8 mouse cellular contexts compared by ENCODE assay signal in the genomic region with DNA sequence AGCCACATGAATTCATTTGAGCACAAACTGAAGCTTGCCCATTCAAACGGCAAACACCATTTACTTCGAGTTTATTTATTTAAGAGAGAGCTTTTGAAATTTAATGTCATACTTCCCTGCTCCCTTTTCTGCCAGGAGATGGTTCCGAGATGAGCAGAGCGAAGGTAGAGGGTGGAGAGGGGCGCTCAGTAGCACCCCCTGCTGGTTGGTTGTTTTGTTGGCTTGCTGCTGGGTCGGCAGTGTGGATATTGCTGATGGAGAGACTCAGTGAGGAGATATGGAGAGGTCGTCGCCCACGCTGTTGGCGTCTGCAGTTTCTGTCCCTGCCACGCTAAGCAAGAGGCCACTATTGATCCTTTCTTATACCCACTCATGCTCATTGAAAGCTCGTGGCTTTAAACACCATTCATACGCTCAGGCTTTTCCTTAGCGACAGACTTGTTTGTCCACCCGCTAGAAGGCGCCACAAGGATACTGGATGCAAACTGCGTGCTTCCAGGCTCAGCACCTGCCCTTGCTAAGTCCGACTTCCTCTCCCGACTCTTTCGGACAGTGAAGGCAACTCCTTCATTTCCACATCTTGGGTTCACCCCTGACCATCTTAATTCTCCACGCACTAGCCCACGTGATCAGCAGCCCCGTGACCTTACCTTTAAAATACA.
DNase-seq lines count a peak whose midpoint lies in the region; ATAC-seq and TF ChIP-seq lines count a peak whose summit lies in the region.

No protein-coding gene starts in this region.

- no peak overlapping the region; the same call in 1 of the 2 replicates for H3K9ac ChIP-seq in embryonic facial prominence, embryonic 11.5 days (replicated peaks; ENCODE audit: low read length)
- H3K9ac ChIP-seq in limb, embryonic 12.5 days (replicated peaks), result no peak overlapping the region; the same call in 1 of the 2 replicates
- no peak overlapping the region for H3K9ac ChIP-seq in midbrain, embryonic 13.5 days (replicated peaks)

- TF ChIP-seq POLR2A in kidney, adult 2 months (IDR thresholded peaks at IDR 0.05; ENCODE audit: low read depth, low read length), result no peak

- 0 out of 2 replicates have a peak overlapping the region, but pooled peaks have one; percentile 5 for H3K4me3 ChIP-seq in embryonic facial prominence, embryonic 11.5 days (ENCODE audit: low read depth, low read length)
- H3K4me3 ChIP-seq in kidney, adult 2 months (ENCODE audit: insufficient read depth, low read depth, low read length), result no peak overlapping the region; the same call in 1 of the 2 replicates
- H3K4me3 ChIP-seq in limb, embryonic 12.5 days (replicated peaks), result peak overlapping the region; percentile 19
- H3K4me3 ChIP-seq in midbrain, embryonic 13.5 days (replicated peaks), result peak overlapping the region; percentile 23; the same call in 1 of the 2 replicates

- peak; percentile 95 for DNase-seq in heart, adult 11 months
- no peak for DNase-seq in heart, postnatal 25 days (ENCODE audit: low spot score)
- peak; percentile 84 for DNase-seq in embryonic facial prominence, embryonic 11.5 days (ENCODE audit: low spot score)
- DNase-seq in heart, adult 18-20 months, result peak; percentile 64 to 82
- DNase-seq in kidney, adult 2 months, result peak; percentile 65
- DNase-seq in spleen, adult 12 weeks (ENCODE audit: low spot score), result peak; percentile 55

- no peaks in the 10 kb centered on the region for H3K36me3 ChIP-seq in embryonic facial prominence, embryonic 11.5 days (replicated peaks; ENCODE audit: control insufficient read depth, insufficient read depth, low read depth, low read length)
- H3K36me3 ChIP-seq in kidney, adult 2 months (ENCODE audit: control insufficient read depth, insufficient read depth, low read length), result no peaks in the 10 kb centered on the region
- no peaks in the 10 kb centered on the region for H3K36me3 ChIP-seq in limb, embryonic 12.5 days
- H3K36me3 ChIP-seq in midbrain, embryonic 13.5 days, result no peaks in the 10 kb centered on the region

- H3K4me2 ChIP-seq in embryonic facial prominence, embryonic 11.5 days (ENCODE audit: low read depth, low read length), result peak overlapping the region; percentile 17
- H3K4me2 ChIP-seq in limb, embryonic 12.5 days, result peak overlapping the region; percentile 41
- peak overlapping the region; percentile 52 for H3K4me2 ChIP-seq in midbrain, embryonic 13.5 days (replicated peaks)

- H3K27me3 ChIP-seq in embryonic facial prominence, embryonic 11.5 days (ENCODE audit: control insufficient read depth, insufficient read depth, low read length), result 0 out of 2 replicates have a peak, but pooled peaks cover 2% of the 10 kb centered on the region
- H3K27me3 ChIP-seq in kidney, adult 2 months (replicated peaks; ENCODE audit: control insufficient read depth, insufficient read depth, low read length), result no peaks in the 10 kb centered on the region
- H3K27me3 ChIP-seq in limb, embryonic 12.5 days, result peaks cover 27% of the 10 kb centered on the region
- H3K27me3 ChIP-seq in midbrain, embryonic 13.5 days, result peaks cover 19% of the 10 kb centered on the region

- ATAC-seq in embryonic facial prominence, embryonic 11.5 days (replicated peaks; ENCODE audit: insufficient number of reproducible peaks, low FRiP score, low TSS enrichment, low read depth), result peak; percentile 29; the same call in 1 of the 2 replicates
- no peak for ATAC-seq in limb, embryonic 12.5 days (ENCODE audit: insufficient number of reproducible peaks, insufficient read depth, low FRiP score, low TSS enrichment, low read depth)
- ATAC-seq in midbrain, embryonic 13.5 days, result peak; percentile 75; the same call in 1 of the 2 replicates

- no peaks in the 10 kb centered on the region for H3K4me1 ChIP-seq in embryonic facial prominence, embryonic 11.5 days (ENCODE audit: control insufficient read depth, insufficient read depth, low read length)
- H3K4me1 ChIP-seq in kidney, adult 2 months (ENCODE audit: control insufficient read depth, insufficient read depth, low read length), result no peaks in the 10 kb centered on the region
- H3K4me1 ChIP-seq in limb, embryonic 12.5 days (replicated peaks), result peaks cover 4% of the 10 kb centered on the region
- peaks cover 19% of the 10 kb centered on the region for H3K4me1 ChIP-seq in midbrain, embryonic 13.5 days (replicated peaks)

- 4% methylated on average over 23 of the region's 23 CpGs for WGBS in embryonic facial prominence, embryonic 11.5 days
- WGBS in kidney, adult 2 months, result 8% methylated on average over 23 of the region's 23 CpGs
- 5% methylated on average over 23 of the region's 23 CpGs for WGBS in limb, embryonic 12.5 days
- WGBS in midbrain, embryonic 13.5 days, result 4% methylated on average over 23 of the region's 23 CpGs

- peak; percentile 77 for TF ChIP-seq CTCF in kidney, adult 2 months (conservative IDR thresholded peaks at IDR 0.05; ENCODE audit: insufficient read depth, insufficient read length, low read depth, low read length)

- no peak overlapping the region for H3K27ac ChIP-seq in embryonic facial prominence, embryonic 11.5 days (replicated peaks; ENCODE audit: low read depth, low read length)
- no peak overlapping the region for H3K27ac ChIP-seq in kidney, adult 2 months (ENCODE audit: insufficient read depth, low read depth, low read length)
- H3K27ac ChIP-seq in limb, embryonic 12.5 days, result no peak overlapping the region
- H3K27ac ChIP-seq in midbrain, embryonic 13.5 days, result no peak overlapping the region

- H3K9me3 ChIP-seq in embryonic facial prominence, embryonic 11.5 days (replicated peaks; ENCODE audit: control insufficient read depth, low read length), result no peaks in the 10 kb centered on the region
- no peaks in the 10 kb centered on the region for H3K9me3 ChIP-seq in limb, embryonic 12.5 days
- no peaks in the 10 kb centered on the region for H3K9me3 ChIP-seq in midbrain, embryonic 13.5 days

- intact Hi-C loops in heart, postnatal 25 days (cut with DNase I), result loop anchor here (2.0 kb wide), 1 partner anchor 19 kb away; no protein-coding TSS in a partner anchor
